Mouse (Mus musculus) lung, postnatal 0 days (tissue): ENCODE measurements around the gene Ints6. TPM values are rescaled to one million over a fixed set of nuclear protein-coding genes. Genes with fewer than 3 reads are reported as not detected.

Experiments
- ATAC-seq: fragments of 200-750 bp; cut with Nextera tagmentation; 2 replicates; pipeline ENCODE4 v1.8.0; 2017; ENCODE audit warnings: moderate library complexity
- DNase-seq: peaks from one replicate; pipeline ENCODE4 v3.0.0-alpha.2; 2016; ENCODE audit warnings: low spot score
- H3K27ac ChIP-seq: fragments of 300-500 bp; sonication (generic); 2 replicates; pipeline ENCODE4 v1.5.1; 2014; ENCODE audit warnings: antibody characterized with exemption, mild to moderate bottlenecking, low read length, mixed read lengths
- H3K27me3 ChIP-seq: fragments of 300-500 bp; sonication (generic); replicated peaks from 2 replicates; pipeline ENCODE4 v1.6.1; 2014; ENCODE audit warnings: low read length, mixed read lengths; ENCODE audit not compliant: insufficient read depth
- H3K36me3 ChIP-seq: fragments of 300-500 bp; sonication (generic); 2 replicates; pipeline ENCODE4 v1.6.1; 2014; ENCODE audit warnings: low read length, mixed read lengths; ENCODE audit not compliant: insufficient read depth
- H3K4me1 ChIP-seq: fragments of 300-500 bp; sonication (generic); 2 replicates; pipeline ENCODE4 v1.6.1; 2014; ENCODE audit warnings: antibody characterized with exemption, low read depth, low read length, mixed read lengths; ENCODE audit not compliant: insufficient read depth
- H3K4me2 ChIP-seq: fragments of 300-500 bp; sonication (generic); replicated peaks from 2 replicates; pipeline ENCODE4 v1.6.1; 2014; ENCODE audit warnings: low read depth, mild to moderate bottlenecking, low read length, moderate library complexity, mixed read lengths
- H3K4me3 ChIP-seq: fragments of 300-500 bp; sonication (generic); 2 replicates; pipeline ENCODE4 v1.5.1; 2014; ENCODE audit warnings: low read depth, low read length
- H3K9ac ChIP-seq: fragments of 300-500 bp; sonication (generic); replicated peaks from 2 replicates; pipeline ENCODE4 v1.6.1; 2014; ENCODE audit warnings: low read depth, mild to moderate bottlenecking
- H3K9me3 ChIP-seq: fragments of 300-500 bp; sonication (generic); 2 replicates; pipeline ENCODE4 v1.6.1; 2016; ENCODE audit warnings: low read length, mixed read lengths
- CTCF ChIP-seq: IDR thresholded peaks from 2 replicates; pipeline ENCODE4 v1.5.1; 2016; ENCODE audit warnings: antibody characterized with exemption, mild to moderate bottlenecking
- EP300 ChIP-seq: IDR thresholded peaks from 2 replicates; pipeline ENCODE4 v1.6.1; 2016; ENCODE audit warnings: antibody characterized with exemption, mild to moderate bottlenecking, control low read depth
- WGBS: fragments of 180-500 bp; shearing (Covaris S2); extraction: QIAGEN DNeasy Blood & Tissue Kit; methylation state at CpG from one replicate; pipeline ENCODE4 v1.1.7; 2014; 5-methylcytosine and 5-hydroxymethylcytosine counted together
- polyA plus RNA-seq: library from polyadenylated mRNA; unstranded; fragments of >200 nt; fragmentation: Nextera tagmentation; extraction: Ambion mirVana; gene quantifications from 2 replicates; pipeline ENCODE4 v1.2.1, GENCODE M21; 2015

The Ints6 gene
- polyA plus RNA-seq, 1 experiment from 2014 or later: 9.8 TPM

DNA sequence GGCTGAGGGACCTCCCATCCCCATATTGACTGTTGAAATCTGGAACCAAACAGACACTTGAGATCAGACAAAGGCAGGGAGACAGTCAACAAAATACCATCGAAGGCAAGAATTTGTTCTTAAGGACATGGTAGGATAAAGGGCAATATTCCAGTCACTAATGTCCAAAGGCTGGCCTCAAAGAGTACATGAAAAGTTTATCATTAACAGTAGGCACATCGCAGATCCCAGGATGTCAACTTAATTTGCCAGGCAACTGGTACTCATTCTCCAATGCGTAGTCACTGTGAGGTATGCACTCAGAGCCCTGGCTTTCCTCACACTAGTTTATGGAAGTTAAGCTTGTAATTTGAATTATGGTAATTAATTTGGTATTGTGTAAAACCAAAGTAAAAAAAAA, 13.3 kb upstream of the Ints6 start:
- Histone ChIP-seq H3K4me2 (no peak overlapping the region), H3K9ac (no peak overlapping the region), H3K36me3 (no peaks in the 10 kb centered on the region), H3K27me3 (no peaks in the 10 kb centered on the region), H3K9me3 (no peaks in the 10 kb centered on the region), H3K4me3 (no peak overlapping the region), H3K27ac (no peak overlapping the region), H3K4me1 (no peaks in the 10 kb centered on the region)
- TF ChIP-seq EP300 (no peak), CTCF (no peak)
- WGBS: 77% methylated on average over 3 of the region's 3 CpGs
- DNase-seq (no peak), ATAC-seq (no peak)

DNA sequence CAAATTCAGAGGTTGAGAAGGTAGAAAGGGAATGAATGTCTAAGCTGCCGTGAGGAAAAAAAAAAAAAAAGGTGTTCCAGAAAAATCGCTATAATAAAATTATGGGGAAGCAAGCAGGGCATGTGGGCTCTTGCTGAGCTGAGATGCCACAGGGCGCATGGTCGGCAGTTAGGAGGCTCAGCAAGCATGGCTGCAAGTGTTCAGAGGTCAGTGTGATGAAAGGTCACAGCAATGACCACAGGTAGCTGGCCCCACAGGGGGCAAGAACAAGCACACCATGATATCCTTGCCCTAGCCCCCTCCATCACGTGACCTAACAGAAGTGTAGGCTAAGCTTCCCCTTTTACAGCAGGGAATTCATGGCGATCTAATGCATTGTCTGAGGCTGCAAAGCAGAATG, 12.8 kb upstream of the Ints6 start:
- no peaks in the 10 kb centered on the region for H3K27me3 ChIP-seq
- no peaks in the 10 kb centered on the region for H3K9me3 ChIP-seq
- WGBS: 76% methylated on average over 6 of the region's 6 CpGs
- H3K27ac ChIP-seq: no peak overlapping the region
- no peak overlapping the region for H3K9ac ChIP-seq
- no peak overlapping the region for H3K4me2 ChIP-seq
- no peak for DNase-seq
- no peaks in the 10 kb centered on the region for H3K36me3 ChIP-seq
- H3K4me1 ChIP-seq: no peaks in the 10 kb centered on the region
- TF ChIP-seq EP300: no peak
- no peak overlapping the region for H3K4me3 ChIP-seq
- ATAC-seq: no peak

DNA sequence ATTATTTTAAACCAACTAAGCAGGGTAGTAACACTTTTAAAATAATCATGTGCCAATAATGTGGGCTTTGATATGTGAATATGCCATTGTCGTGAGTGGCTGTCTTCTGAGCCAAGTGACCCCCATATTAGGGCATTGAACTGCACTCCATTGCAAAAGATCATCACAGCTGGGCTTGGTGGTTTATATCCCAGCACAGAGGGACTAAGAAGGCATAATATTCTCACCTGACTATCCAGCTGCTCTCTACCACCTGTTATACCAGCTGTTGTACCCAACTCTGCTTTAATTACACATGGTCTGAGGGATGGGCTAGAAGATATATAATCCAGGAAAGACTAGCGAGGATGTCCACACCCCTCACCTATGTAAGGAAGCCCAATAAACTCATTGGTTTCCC, 4.4 kb upstream of the Ints6 start:
- no peak for TF ChIP-seq CTCF
- no peak for TF ChIP-seq EP300
- Histone ChIP-seq H3K27me3 (no peaks in the 10 kb centered on the region), H3K27ac (no peak overlapping the region), H3K9me3 (no peaks in the 10 kb centered on the region), H3K4me3 (no peak overlapping the region), H3K4me2 (no peak overlapping the region), H3K4me1 (no peaks in the 10 kb centered on the region), H3K36me3 (no peaks in the 10 kb centered on the region), H3K9ac (no peak overlapping the region)
- 67% methylated on average over 2 of the region's 2 CpGs for whole genome bisulfite sequencing
- no peak for ATAC-seq
- no peak for DNase-seq

DNA sequence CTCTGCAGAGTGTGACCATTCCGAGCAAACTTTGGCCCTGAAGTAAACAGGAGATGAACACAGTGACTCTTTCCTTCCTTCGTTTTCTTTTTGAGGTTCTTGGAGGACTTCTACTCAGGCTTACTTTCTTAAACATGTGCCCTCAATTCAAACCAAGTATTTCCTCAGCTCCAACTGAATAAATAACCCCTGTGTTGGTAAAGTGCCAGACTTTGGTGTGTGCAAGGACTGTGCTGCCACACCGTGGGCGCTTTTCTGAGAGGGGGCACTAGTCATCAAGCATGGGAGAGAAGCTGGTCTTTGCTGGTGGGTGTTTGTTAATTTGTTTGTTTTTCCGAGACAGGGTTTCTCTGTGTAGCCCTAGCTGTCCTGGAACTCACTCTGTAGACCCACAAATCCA, 3.4 kb upstream of the Ints6 start:
- peaks cover 1% of the 10 kb centered on the region; the same call in 1 of the 2 replicates for H3K4me1 ChIP-seq
- 42% methylated on average over 5 of the region's 5 CpGs for WGBS
- DNase-seq: peak; percentile 63

DNA sequence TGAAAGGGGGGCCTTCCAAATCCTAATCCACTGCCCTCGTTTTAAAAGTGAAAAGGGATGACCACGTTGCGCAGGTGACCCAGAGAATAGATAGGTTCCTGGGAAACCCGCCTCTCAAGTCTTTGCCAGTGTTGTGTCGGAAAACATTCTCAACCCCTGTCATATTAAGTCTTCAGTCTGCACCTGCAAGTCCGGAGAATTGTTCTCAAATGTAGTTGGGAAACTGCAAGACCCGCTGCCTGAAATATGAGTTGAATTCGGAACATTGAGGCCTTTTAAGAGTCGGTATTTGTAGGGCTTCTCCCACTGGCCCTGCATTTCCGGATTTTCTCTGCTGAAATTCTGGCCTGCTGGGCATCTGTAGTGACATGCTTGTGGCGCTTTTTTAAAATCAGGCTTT, 974 bp upstream of the Ints6 start:
- WGBS: 1% methylated on average over 11 of the region's 11 CpGs

More for the DNA sequence above, 3.4 kb upstream of the Ints6 start:
- no peak for ATAC-seq
- Histone ChIP-seq H3K27ac (no peak overlapping the region), H3K9ac (no peak overlapping the region), H3K27me3 (no peaks in the 10 kb centered on the region), H3K4me3 (no peak overlapping the region), H3K36me3 (no peaks in the 10 kb centered on the region), H3K4me2 (no peak overlapping the region), H3K9me3 (no peaks in the 10 kb centered on the region)
- TF ChIP-seq EP300 (no peak), CTCF (peak; percentile 47)

DNA sequence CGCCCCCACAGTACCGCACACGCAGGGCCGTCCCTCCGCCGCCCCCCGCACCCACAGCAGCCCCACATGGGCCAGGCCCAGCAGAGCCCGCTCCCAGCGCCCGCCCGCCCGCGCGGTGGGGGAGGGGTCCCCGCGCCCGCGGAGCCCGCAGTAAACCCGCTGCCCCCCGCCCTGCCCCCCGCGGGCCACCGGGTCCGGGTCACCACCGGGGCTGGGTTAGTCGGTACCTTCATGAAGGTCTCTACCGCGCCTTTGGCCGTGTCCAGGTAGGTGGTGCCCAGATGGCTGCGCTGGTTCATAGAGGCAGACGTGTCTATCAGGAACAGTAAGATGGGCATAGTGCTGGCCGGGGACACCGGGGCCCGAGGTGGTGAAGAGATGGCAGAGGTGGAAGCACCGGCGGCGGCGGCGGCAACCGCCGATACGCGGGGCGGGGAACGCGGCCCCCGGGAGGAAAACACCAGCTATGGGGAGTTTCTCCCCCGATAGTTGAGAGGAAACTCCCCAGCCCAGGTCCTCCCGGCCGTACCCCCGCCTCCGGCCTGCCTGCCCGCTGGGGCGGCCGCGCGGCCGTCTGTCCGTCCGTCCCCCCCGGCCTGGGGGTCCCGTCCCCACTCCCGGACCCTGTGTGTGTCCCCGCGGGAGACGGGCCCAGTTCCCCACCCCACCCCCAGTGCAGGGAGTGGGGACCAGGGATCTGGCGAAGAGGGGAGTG, 491 bp downstream of the Ints6 start:
- WGBS: 0% methylated on average over 50 of the region's 68 CpGs
- H3K36me3 ChIP-seq: 0 out of 2 replicates have a peak, but pooled peaks cover 6% of the 10 kb centered on the region
- peaks cover 5% of the 10 kb centered on the region; the same call in 1 of the 2 replicates for H3K4me1 ChIP-seq
- H3K4me2 ChIP-seq: peak overlapping the region; percentile 93
- TF ChIP-seq EP300 (no peak), CTCF (no peak)
- peak overlapping the region; percentile 99 for H3K9ac ChIP-seq
- no peaks in the 10 kb centered on the region for H3K9me3 ChIP-seq
- H3K27me3 ChIP-seq: no peaks in the 10 kb centered on the region
- peak; percentile 15 for ATAC-seq
- peak overlapping the region; percentile 100 for H3K27ac ChIP-seq
- H3K4me3 ChIP-seq: peak overlapping the region; percentile 97
- DNase-seq: no peak

More for the DNA sequence above, 974 bp upstream of the Ints6 start:
- Histone ChIP-seq H3K4me2 (peak overlapping the region; percentile 69), H3K9ac (peak overlapping the region; percentile 72), H3K27ac (peak overlapping the region; percentile 97), H3K4me1 (peaks cover 5% of the 10 kb centered on the region; the same call in 1 of the 2 replicates), H3K9me3 (no peaks in the 10 kb centered on the region), H3K27me3 (no peaks in the 10 kb centered on the region), H3K36me3 (0 out of 2 replicates have a peak, but pooled peaks cover 6% of the 10 kb centered on the region), H3K4me3 (peak overlapping the region; percentile 97)
- DNase-seq (peak; percentile 44), ATAC-seq (no peak)
- TF ChIP-seq CTCF (no peak), EP300 (no peak)
